Mouse (Mus musculus): Measurements from ENCODE around the gene Papss2. TPM values are rescaled to one million over a fixed set of nuclear protein-coding genes. Genes with fewer than 3 reads are reported as not detected.

Papss2 gene
- polyA plus RNA-seq, 1 experiment from 2014 or later: 5.5 TPM

GRCm38 (mm10) chr19:32567025-32567424, 28.6 kb upstream of the Papss2 start:
- no peak overlapping the region for H3K4me2 ChIP-seq (ENCODE audit: low read depth, low read length)
- ATAC-seq (replicated peaks; ENCODE audit: insufficient number of reproducible peaks, low FRiP score, low TSS enrichment, low read depth) (no peak), DNase-seq (ENCODE audit: low spot score) (no peak)
- no peak overlapping the region for H3K4me3 ChIP-seq (ENCODE audit: low read depth, low read length)
- 88% methylated on average over 8 of the region's 8 CpGs for WGBS
- H3K9me3 ChIP-seq (replicated peaks; ENCODE audit: control insufficient read depth, low read length): no peaks in the 10 kb centered on the region
- no peak overlapping the region for H3K27ac ChIP-seq (replicated peaks; ENCODE audit: low read depth, low read length)
- no peak overlapping the region for H3K9ac ChIP-seq (replicated peaks; ENCODE audit: low read length)
- H3K27me3 ChIP-seq (ENCODE audit: control insufficient read depth, insufficient read depth, low read length): no peaks in the 10 kb centered on the region
- no peaks in the 10 kb centered on the region for H3K4me1 ChIP-seq (ENCODE audit: control insufficient read depth, insufficient read depth, low read length)
- H3K36me3 ChIP-seq (replicated peaks; ENCODE audit: control insufficient read depth, insufficient read depth, low read depth, low read length): no peaks in the 10 kb centered on the region

GRCm38 (mm10) chr19:32567447-32567846, 28.1 kb upstream of the Papss2 start:
- Histone ChIP-seq H3K36me3 (replicated peaks; ENCODE audit: control insufficient read depth, insufficient read depth, low read depth, low read length) (no peaks in the 10 kb centered on the region), H3K9ac (replicated peaks; ENCODE audit: low read length) (no peak overlapping the region), H3K4me1 (ENCODE audit: control insufficient read depth, insufficient read depth, low read length) (no peaks in the 10 kb centered on the region), H3K9me3 (replicated peaks; ENCODE audit: control insufficient read depth, low read length) (no peaks in the 10 kb centered on the region), H3K27me3 (ENCODE audit: control insufficient read depth, insufficient read depth, low read length) (no peaks in the 10 kb centered on the region), H3K4me2 (ENCODE audit: low read depth, low read length) (no peak overlapping the region), H3K27ac (replicated peaks; ENCODE audit: low read depth, low read length) (no peak overlapping the region), H3K4me3 (ENCODE audit: low read depth, low read length) (no peak overlapping the region)
- WGBS: 88% methylated on average over 5 of the region's 5 CpGs
- no peak for ATAC-seq (replicated peaks; ENCODE audit: insufficient number of reproducible peaks, low FRiP score, low TSS enrichment, low read depth)
- DNase-seq (ENCODE audit: low spot score): no peak

GRCm38 (mm10) chr19:32568470-32568869, 27.1 kb upstream of the Papss2 start:
- DNase-seq (ENCODE audit: low spot score): no peak
- Histone ChIP-seq H3K4me2 (ENCODE audit: low read depth, low read length) (no peak overlapping the region), H3K4me1 (ENCODE audit: control insufficient read depth, insufficient read depth, low read length) (no peaks in the 10 kb centered on the region), H3K9me3 (replicated peaks; ENCODE audit: control insufficient read depth, low read length) (no peaks in the 10 kb centered on the region), H3K27me3 (ENCODE audit: control insufficient read depth, insufficient read depth, low read length) (no peaks in the 10 kb centered on the region), H3K27ac (replicated peaks; ENCODE audit: low read depth, low read length) (no peak overlapping the region), H3K36me3 (replicated peaks; ENCODE audit: control insufficient read depth, insufficient read depth, low read depth, low read length) (no peaks in the 10 kb centered on the region), H3K9ac (replicated peaks; ENCODE audit: low read length) (no peak overlapping the region), H3K4me3 (ENCODE audit: low read depth, low read length) (no peak overlapping the region)
- ATAC-seq (replicated peaks; ENCODE audit: insufficient number of reproducible peaks, low FRiP score, low TSS enrichment, low read depth): no peak
- 93% methylated on average over 3 of the region's 3 CpGs for WGBS

- WGBS: 89% methylated on average over 3 of the region's 3 CpGs
- Histone ChIP-seq H3K4me1 (ENCODE audit: control insufficient read depth, insufficient read depth, low read length) (no peaks in the 10 kb centered on the region), H3K27ac (replicated peaks; ENCODE audit: low read depth, low read length) (no peak overlapping the region), H3K27me3 (ENCODE audit: control insufficient read depth, insufficient read depth, low read length) (no peaks in the 10 kb centered on the region), H3K4me3 (ENCODE audit: low read depth, low read length) (no peak overlapping the region), H3K9ac (replicated peaks; ENCODE audit: low read length) (no peak overlapping the region), H3K9me3 (replicated peaks; ENCODE audit: control insufficient read depth, low read length) (no peaks in the 10 kb centered on the region), H3K36me3 (replicated peaks; ENCODE audit: control insufficient read depth, insufficient read depth, low read depth, low read length) (no peaks in the 10 kb centered on the region), H3K4me2 (ENCODE audit: low read depth, low read length) (no peak overlapping the region)
- ATAC-seq (replicated peaks; ENCODE audit: insufficient number of reproducible peaks, low FRiP score, low TSS enrichment, low read depth) (no peak), DNase-seq (ENCODE audit: low spot score) (no peak)
Measured at GRCm38 (mm10) chr19:32568961-32569653, 26.5 kb upstream of the Papss2 start.

GRCm38 (mm10) chr19:32569725-32570124, 25.9 kb upstream of the Papss2 start:
- 86% methylated on average over 5 of the region's 5 CpGs for WGBS
- Histone ChIP-seq H3K4me2 (ENCODE audit: low read depth, low read length) (no peak overlapping the region), H3K4me3 (ENCODE audit: low read depth, low read length) (no peak overlapping the region), H3K9ac (replicated peaks; ENCODE audit: low read length) (no peak overlapping the region), H3K36me3 (replicated peaks; ENCODE audit: control insufficient read depth, insufficient read depth, low read depth, low read length) (no peaks in the 10 kb centered on the region), H3K9me3 (replicated peaks; ENCODE audit: control insufficient read depth, low read length) (no peaks in the 10 kb centered on the region), H3K4me1 (ENCODE audit: control insufficient read depth, insufficient read depth, low read length) (no peaks in the 10 kb centered on the region), H3K27ac (replicated peaks; ENCODE audit: low read depth, low read length) (no peak overlapping the region), H3K27me3 (ENCODE audit: control insufficient read depth, insufficient read depth, low read length) (no peaks in the 10 kb centered on the region)
- no peak for DNase-seq (ENCODE audit: low spot score)
- no peak for ATAC-seq (replicated peaks; ENCODE audit: insufficient number of reproducible peaks, low FRiP score, low TSS enrichment, low read depth)

- no peak for ATAC-seq (replicated peaks; ENCODE audit: insufficient number of reproducible peaks, low FRiP score, low TSS enrichment, low read depth)
- Histone ChIP-seq H3K4me1 (ENCODE audit: control insufficient read depth, insufficient read depth, low read length) (no peaks in the 10 kb centered on the region), H3K27me3 (ENCODE audit: control insufficient read depth, insufficient read depth, low read length) (no peaks in the 10 kb centered on the region), H3K9ac (replicated peaks; ENCODE audit: low read length) (no peak overlapping the region), H3K9me3 (replicated peaks; ENCODE audit: control insufficient read depth, low read length) (no peaks in the 10 kb centered on the region), H3K4me3 (ENCODE audit: low read depth, low read length) (no peak overlapping the region), H3K27ac (replicated peaks; ENCODE audit: low read depth, low read length) (no peak overlapping the region), H3K4me2 (ENCODE audit: low read depth, low read length) (no peak overlapping the region), H3K36me3 (replicated peaks; ENCODE audit: control insufficient read depth, insufficient read depth, low read depth, low read length) (no peaks in the 10 kb centered on the region)
- 78% methylated on average over 2 of the region's 2 CpGs for WGBS
- DNase-seq (ENCODE audit: low spot score): no peak
Measured at GRCm38 (mm10) chr19:32572191-32572590, 23.4 kb upstream of the Papss2 start.

GRCm38 (mm10) chr19:32573259-32573658, 22.3 kb upstream of the Papss2 start:
- no peak overlapping the region for H3K27ac ChIP-seq (replicated peaks; ENCODE audit: low read depth, low read length)
- H3K9ac ChIP-seq (replicated peaks; ENCODE audit: low read length): no peak overlapping the region
- no peak for ATAC-seq (replicated peaks; ENCODE audit: insufficient number of reproducible peaks, low FRiP score, low TSS enrichment, low read depth)
- H3K27me3 ChIP-seq (ENCODE audit: control insufficient read depth, insufficient read depth, low read length): no peaks in the 10 kb centered on the region
- H3K4me3 ChIP-seq (ENCODE audit: low read depth, low read length): no peak overlapping the region
- H3K4me2 ChIP-seq (ENCODE audit: low read depth, low read length): no peak overlapping the region
- H3K4me1 ChIP-seq (ENCODE audit: control insufficient read depth, insufficient read depth, low read length): no peaks in the 10 kb centered on the region
- no peaks in the 10 kb centered on the region for H3K36me3 ChIP-seq (replicated peaks; ENCODE audit: control insufficient read depth, insufficient read depth, low read depth, low read length)
- no peaks in the 10 kb centered on the region for H3K9me3 ChIP-seq (replicated peaks; ENCODE audit: control insufficient read depth, low read length)
- DNase-seq (ENCODE audit: low spot score): no peak
- 85% methylated on average over 6 of the region's 6 CpGs for WGBS

GRCm38 (mm10) chr19:32574846-32575245, 20.7 kb upstream of the Papss2 start:
- no peak for ATAC-seq (replicated peaks; ENCODE audit: insufficient number of reproducible peaks, low FRiP score, low TSS enrichment, low read depth)
- no peaks in the 10 kb centered on the region for H3K27me3 ChIP-seq (ENCODE audit: control insufficient read depth, insufficient read depth, low read length)
- no peak overlapping the region for H3K4me3 ChIP-seq (ENCODE audit: low read depth, low read length)
- H3K9ac ChIP-seq (replicated peaks; ENCODE audit: low read length): no peak overlapping the region
- 80% methylated on average over 3 of the region's 3 CpGs for WGBS
- DNase-seq (ENCODE audit: low spot score): no peak
- no peak overlapping the region for H3K4me2 ChIP-seq (ENCODE audit: low read depth, low read length)
- no peak overlapping the region for H3K27ac ChIP-seq (replicated peaks; ENCODE audit: low read depth, low read length)
- no peaks in the 10 kb centered on the region for H3K9me3 ChIP-seq (replicated peaks; ENCODE audit: control insufficient read depth, low read length)
- H3K36me3 ChIP-seq (replicated peaks; ENCODE audit: control insufficient read depth, insufficient read depth, low read depth, low read length): no peaks in the 10 kb centered on the region
- no peaks in the 10 kb centered on the region for H3K4me1 ChIP-seq (ENCODE audit: control insufficient read depth, insufficient read depth, low read length)

Measured in embryonic facial prominence, embryonic 11.5 days (tissue).